Mouse (Mus musculus): ENCODE measurements at regions not wholly inside any gene's neighbourhood (a gene's known extent, or its start where the extent isn't known, plus 50 kb on each side); places are given as distances from the start of the nearest gene placed in this dataset.

- ATAC-seq (ENCODE audit: low TSS enrichment), result no peak
These were observed 259.2 kb upstream of the Csf3r start for GRCm38 (mm10) chr4:125765171-125765570.

DNA sequence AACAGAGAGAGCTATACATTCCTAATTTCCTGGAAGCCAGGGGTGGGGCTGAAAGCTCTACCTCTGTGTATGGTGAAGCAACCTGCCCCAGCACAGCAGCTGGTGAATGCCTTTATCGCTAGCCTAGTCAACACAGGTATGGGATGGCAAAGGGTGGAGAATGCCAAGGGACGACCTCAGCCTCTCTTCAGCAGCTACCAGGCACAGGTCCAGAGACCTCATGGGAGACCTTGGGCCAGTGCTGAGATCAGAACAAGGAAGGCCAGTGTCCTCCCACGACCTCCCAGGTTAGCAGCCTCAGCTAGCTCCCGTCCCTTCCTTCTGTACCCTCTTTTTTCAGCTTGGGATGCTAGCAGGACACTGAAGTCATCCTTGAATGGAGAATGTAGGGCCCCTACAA lies 247.2 kb upstream of the Csf3r start:
- no peak for ATAC-seq (ENCODE audit: low TSS enrichment)

DNA sequence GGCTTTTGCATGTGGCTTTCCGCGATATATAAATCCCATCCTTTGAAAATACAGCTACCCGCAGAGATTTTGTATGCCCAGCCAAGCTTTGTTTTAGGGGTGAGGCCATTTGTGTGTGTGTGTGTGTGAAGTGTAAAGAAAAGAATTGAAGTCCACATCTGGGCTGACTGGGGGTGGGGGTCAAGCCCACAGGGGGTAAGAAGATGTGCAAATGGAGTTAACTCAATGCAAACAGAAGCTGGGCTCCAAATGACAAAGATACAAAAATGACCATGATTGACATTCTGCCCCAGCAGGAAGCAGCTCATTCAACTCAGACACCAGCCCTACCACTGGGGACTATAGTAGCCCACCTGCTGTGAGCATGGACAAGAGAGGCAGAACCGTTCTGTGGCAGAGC lies 244.2 kb upstream of the Csf3r start:
- ATAC-seq (ENCODE audit: low TSS enrichment), result no peak

DNA sequence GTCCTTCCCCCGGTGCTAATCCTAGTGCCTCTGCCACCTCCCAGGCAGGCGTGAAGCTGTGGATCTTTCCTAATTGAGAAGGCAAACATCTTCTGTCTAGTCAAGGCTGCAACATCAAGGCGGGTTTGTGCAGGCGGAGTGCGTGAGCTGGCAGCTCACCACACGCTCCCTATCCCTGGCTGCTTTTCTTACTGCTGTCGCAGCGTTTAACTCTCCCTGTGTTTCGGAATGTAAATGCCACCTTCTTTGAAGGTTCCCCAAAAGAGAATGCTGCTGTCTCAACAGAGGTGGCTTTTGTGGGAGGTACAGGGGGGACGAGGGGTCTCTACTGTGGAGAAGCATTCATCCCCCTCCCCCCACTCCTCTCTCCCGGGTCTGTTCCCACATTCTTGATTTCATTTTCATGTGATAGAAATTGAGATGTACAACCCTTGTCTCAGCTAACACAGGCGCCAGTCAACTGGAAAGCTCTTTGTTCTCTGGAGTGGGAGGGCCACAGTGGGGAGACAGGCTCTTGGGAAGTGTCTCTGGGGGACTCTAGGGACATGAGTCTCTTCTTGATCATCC lies 243.3 kb upstream of the Csf3r start:
- peak; percentile 99 for ATAC-seq (ENCODE audit: low TSS enrichment)

DNA sequence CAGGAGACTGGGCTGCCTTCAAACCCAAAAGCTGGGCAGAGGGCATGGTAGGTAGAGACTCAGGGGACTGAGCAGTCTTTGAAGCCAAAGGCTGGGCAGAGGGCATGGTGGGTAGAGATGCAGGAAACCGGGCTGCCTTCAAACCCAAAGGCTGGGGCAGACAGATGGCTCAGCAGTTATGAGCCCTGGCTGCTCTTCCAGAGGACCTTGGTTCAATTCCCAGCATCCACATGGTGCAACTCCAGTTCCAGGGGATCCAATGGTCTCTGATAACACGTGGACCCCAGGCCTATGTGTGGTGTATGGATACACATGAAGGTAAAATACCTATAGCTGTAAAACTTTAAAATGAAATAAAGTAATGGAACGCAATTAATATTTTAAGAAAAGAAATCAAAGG lies 242.0 kb upstream of the Csf3r start:
- ATAC-seq (ENCODE audit: low TSS enrichment), result no peak

DNA sequence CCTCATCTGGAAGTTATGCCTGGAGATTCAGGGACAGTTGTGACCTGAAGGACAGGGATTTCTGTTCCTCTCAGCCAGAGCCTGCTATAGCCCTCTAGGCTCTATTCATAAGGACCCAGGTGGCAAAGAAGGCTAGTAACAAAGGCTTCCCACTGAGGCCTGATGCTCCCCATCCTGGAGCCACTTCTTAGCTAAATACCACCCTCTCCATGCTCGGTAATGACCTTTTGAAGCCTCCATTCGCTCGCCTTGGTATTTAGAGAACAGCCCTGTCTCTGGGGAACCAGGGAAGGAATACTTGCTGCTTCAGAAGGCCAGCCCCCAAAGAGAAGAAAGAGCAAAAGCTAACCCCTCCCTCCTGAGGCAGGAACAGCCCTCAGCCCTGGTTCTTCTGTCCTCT lies 238.3 kb upstream of the Csf3r start:
- no peak for ATAC-seq (ENCODE audit: low TSS enrichment)

DNA sequence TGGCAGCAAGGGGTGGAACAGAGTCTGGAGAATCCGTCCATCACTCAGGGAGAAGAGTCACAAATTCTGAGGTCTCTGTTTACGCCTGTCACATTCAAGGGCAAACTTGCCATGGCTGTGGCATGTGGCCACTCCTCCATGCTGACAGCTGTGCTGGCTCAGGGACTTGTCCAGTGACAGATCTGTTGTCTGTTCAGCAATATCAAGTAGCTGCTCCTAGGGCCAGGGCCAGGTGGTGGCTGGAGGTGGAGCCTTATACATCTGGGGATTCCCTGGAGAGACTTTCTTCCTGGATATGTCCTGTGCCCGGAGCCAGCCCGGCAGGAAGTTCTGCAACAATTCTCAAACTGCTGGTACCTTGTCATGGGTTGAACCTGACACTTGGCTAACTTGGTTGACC lies 229.7 kb upstream of the Csf3r start:
- ATAC-seq (ENCODE audit: low TSS enrichment), result no peak

DNA sequence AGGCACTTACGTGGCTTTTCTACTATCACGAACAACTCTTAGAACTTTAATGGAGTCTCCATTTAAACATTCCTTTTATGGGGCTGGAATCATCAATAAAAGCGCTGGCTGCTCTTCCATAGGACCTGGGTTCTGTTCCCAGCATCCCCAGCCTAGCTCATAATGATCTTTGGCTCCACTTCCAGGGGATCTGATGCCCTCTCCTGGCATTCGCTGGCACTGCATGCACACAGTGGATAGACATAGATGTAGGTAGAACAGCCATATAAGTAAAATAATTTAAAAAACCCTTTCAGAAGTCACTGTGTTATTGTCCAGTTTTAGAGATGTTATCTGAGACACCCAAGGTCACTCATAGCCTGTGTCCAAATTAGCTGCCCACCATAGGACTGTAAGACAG lies 216.4 kb upstream of the Csf3r start:
- no peak for ATAC-seq (ENCODE audit: low TSS enrichment)

- no peak for ATAC-seq (ENCODE audit: low TSS enrichment)
These were observed 214.8 kb upstream of the Csf3r start for GRCm38 (mm10) chr4:125809446-125810108.

DNA sequence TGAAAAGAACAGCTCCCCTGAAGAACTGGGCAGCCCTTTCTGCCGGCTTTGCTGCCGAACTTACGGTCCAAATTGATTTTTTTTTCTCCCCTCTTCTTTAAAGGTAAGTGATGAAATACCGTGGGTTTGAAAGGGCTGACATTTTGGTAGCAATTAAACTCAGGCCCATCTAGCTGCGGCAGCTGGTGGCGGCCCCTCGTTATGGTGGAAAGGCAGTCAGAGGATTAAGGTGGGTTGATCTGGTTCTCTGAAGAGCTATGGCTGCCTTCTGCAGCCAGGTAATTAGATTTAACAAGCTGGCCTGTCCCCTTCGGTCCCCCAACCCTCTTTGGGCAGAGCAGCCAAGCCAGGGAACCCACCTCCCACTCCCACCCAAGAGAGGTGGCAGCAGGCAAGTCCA lies 214.1 kb upstream of the Csf3r start:
- no peak for ATAC-seq (ENCODE audit: low TSS enrichment)

DNA sequence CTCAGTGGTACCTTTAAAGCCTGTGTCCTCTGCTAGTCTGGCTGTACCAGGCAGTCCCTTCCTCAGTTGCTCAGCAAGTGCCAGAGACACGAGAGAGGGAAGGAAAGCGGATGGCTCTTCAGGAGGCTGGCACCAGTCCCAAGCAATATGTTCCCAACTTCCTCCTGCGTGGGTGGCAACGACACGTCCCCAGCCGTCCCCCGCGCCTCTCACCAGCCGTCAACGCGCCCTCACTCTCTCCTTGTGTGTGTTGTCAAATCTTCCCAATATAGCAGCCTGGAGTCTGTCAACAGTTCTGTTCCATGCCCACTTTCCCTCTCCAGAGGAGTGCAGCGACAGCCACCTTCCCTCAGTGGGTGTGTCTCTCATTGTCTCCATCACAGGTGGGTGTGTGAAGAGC lies 210.0 kb upstream of the Csf3r start:
- ATAC-seq (ENCODE audit: low TSS enrichment), result peak; percentile 97

DNA sequence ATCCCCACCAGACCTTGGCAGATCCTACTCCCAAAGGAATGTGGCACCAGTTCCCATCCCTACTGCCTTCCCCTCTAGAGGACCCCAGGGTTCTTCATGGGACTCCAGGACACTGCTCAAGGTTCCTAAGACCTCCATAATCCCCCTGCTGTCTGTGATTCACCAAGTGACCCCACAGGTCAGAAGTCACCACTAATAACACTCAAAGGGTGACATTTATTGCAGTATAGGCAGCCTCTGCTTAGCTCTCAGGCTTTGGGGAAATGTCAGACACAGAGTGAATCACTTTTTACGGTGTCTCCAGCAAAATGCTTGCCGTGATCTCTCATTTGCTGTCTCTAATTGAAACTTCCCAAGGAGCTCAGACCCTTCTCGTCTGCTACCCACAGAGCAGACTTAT lies 209.1 kb upstream of the Csf3r start:
- no peak for ATAC-seq (ENCODE audit: low TSS enrichment)

DNA sequence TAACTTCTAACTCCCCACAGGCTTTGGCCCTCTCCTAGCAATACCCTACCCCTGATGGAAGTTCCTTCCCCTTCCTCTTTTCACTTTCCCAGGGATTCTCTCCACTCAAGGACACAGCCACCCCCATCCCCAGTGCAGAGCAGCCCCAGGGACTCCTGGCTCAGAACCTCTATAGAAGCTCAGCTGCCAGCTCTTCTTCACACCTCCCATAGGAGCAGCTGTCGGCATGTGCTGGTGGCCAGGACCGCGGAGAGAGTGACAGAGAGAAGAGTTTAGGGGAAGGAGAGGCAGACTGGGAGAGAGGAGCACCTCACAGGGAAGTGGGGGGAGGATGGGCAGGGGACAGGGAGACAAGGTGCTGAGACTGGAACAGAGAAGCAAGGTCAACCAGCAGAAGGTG lies 199.8 kb upstream of the Csf3r start:
- peak; percentile 97 for ATAC-seq (ENCODE audit: low TSS enrichment)

DNA sequence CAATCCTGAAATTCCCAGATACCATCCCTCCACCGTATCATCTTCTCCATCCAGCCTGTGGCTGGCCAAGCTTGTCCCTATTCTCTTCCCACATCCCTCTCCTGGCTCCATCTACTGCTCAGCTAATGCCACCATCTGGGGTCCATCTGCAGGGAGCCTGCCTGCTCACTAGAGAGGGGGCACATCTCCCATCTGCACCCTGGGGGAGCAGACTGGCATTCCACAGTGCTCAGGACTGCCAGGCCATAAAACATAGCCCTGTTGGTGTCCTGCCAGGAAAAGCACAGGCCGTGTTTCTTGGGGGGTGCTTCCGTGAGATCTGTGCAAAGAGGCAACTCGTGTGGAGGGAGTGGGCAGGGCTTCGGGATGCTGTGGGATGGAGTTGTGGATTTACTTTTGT lies 197.9 kb upstream of the Csf3r start:
- peak; percentile 34; the same call in 1 of the 2 replicates for ATAC-seq (ENCODE audit: low TSS enrichment)

GRCm38 (mm10) chr4:125835250-125835649 lies 189.1 kb upstream of the Csf3r start:
- no peak for ATAC-seq (ENCODE audit: low TSS enrichment)

- ATAC-seq (ENCODE audit: low TSS enrichment), result no peak
These were observed 176.8 kb upstream of the Csf3r start for GRCm38 (mm10) chr4:125847568-125847967.

- ATAC-seq (ENCODE audit: low TSS enrichment), result no peak
These were observed 174.1 kb upstream of the Csf3r start for GRCm38 (mm10) chr4:125850300-125850699.

- ATAC-seq (ENCODE audit: low TSS enrichment), result 0 out of 2 replicates have a peak, but pooled peaks have one; percentile 44
These were observed 171.8 kb upstream of the Csf3r start for GRCm38 (mm10) chr4:125852545-125852944.

GRCm38 (mm10) chr4:125855983-125856591 lies 168.3 kb upstream of the Csf3r start:
- peak; percentile 38; the same call in 1 of the 2 replicates for ATAC-seq (ENCODE audit: low TSS enrichment)

GRCm38 (mm10) chr4:125856781-125857180 lies 167.6 kb upstream of the Csf3r start:
- no peak for ATAC-seq (ENCODE audit: low TSS enrichment)

- ATAC-seq (ENCODE audit: low TSS enrichment), result no peak
These were observed 159.3 kb upstream of the Csf3r start for GRCm38 (mm10) chr4:125865057-125865456.

GRCm38 (mm10) chr4:125865728-125866127 lies 158.6 kb upstream of the Csf3r start:
- no peak for ATAC-seq (ENCODE audit: low TSS enrichment)

- ATAC-seq (ENCODE audit: low TSS enrichment), result no peak
These were observed 153.1 kb upstream of the Csf3r start for GRCm38 (mm10) chr4:125871211-125871610.
